Mouse (Mus musculus) liver, adult 2 months (tissue): ENCODE results near the gene Pdzk1ip1.

ENCODE experiments used
- CTCF ChIP-seq: fragments of 200-500 bp; IDR thresholded peaks from 2 replicates; pipeline ENCODE4 v1.5.1; 2011; ENCODE audit warnings: low read depth, low read length, control low read depth
- POLR2A ChIP-seq: fragments of 200-500 bp; IDR thresholded peaks from 2 replicates; pipeline ENCODE4 v1.6.1; 2011; ENCODE audit warnings: low read length, control low read depth; ENCODE audit not compliant: insufficient read depth; ENCODE audit errors: extremely low read depth

GRCm38 (mm10) chr4:115134296-115134630 is 45.8 kb downstream of the Pdzk1ip1 start:
- TF ChIP-seq CTCF (no peak), POLR2A (no peak)
